Mouse (Mus musculus) liver, embryonic 14.5 days (tissue): ENCODE data around the gene Dnajc6.

Experiments used
- CTCF ChIP-seq: IDR thresholded peaks from 2 replicates; pipeline ENCODE4 v1.5.1; 2016; ENCODE audit warnings: antibody characterized with exemption, low read depth, control low read depth
- EP300 ChIP-seq: IDR thresholded peaks from 2 replicates; pipeline ENCODE4 v1.6.1; 2016; ENCODE audit warnings: antibody characterized with exemption, low read depth

- TF ChIP-seq CTCF (no peak), EP300 (no peak)
Observed at GRCm38 (mm10) chr4:101505966-101506365, 9.5 kb downstream of the Dnajc6 start.
